Mouse (Mus musculus): ENCODE results near the gene Inka2.

DNA sequence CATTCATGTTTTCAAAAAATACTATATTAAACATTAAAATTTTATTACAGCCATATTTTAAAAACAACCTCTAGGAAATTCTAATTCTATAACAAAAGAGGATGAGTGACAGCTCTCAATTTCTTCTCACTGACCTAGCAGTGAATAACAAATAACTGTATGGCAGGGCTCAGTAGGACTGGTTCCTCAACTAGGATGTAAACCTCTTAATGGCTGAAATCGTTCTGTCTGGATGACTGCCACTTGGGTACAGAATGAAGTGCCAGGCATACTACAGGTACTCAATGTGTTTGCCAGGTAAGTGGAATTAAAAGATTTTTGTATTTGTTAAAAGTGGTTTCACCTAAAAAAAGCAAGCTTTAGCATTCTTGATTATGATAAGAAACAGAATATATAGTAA, 31.7 kb downstream of the Inka2 start:
- TF ChIP-seq ZNF384 (IDR thresholded peaks at IDR 0.05; ENCODE audit: low read depth, low read length), result no peak
- no peak for TF ChIP-seq CHD2 (IDR thresholded peaks at IDR 0.05; ENCODE audit: low read depth, low read length)
- TF ChIP-seq ZC3H11A (IDR thresholded peaks at IDR 0.05; ENCODE audit: borderline replicate concordance, low read depth, low read length), result no peak
- no peak for TF ChIP-seq HCFC1 (IDR thresholded peaks at IDR 0.05; ENCODE audit: borderline replicate concordance, insufficient read depth, low read length)

Data from ES-E14 (cell line).